Mouse (Mus musculus): ENCODE results near the gene Hcst.

DNA sequence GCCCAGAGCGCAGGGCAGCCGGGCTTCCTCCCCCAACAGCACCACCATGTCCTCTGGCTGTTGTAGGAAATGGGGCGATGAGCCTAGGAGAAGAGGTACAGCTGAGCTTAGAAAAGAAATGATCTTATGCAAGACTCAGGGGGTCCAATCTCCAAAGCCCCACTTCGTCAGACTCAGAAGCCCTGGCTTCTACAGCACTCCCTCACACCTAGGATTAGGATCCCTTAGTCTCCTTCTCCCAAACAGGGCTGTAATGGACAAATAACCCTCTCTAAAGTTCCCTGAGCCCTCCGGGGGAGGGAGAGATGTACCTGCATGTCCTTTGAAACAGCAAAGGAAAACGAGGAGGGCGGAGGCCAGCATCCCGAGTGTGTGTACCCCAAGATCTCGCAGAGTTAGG, 36.8 kb upstream of the Hcst start:
- TF ChIP-seq CTCF (IDR thresholded peaks at IDR 0.05; ENCODE audit: low read depth) (no peak), EP300 (IDR thresholded peaks at IDR 0.05; ENCODE audit: low read depth) (no peak)

All from liver, postnatal 0 days (tissue).